Mouse (Mus musculus) ovary, adult 18-20 months (tissue): Measurements from ENCODE around the gene Gm14124.
"Not testable (repeated sequence)": the region's sequence is repeated elsewhere in the genome, so short reads cannot be mapped to it uniquely, and the experiment has no call there.

ENCODE experiments used
- DNase-seq: peaks from one replicate; pipeline ENCODE4 v3.0.0; 2022; ENCODE audit warnings: low spot score, mixed read lengths

Gm14124 gene

DNA sequence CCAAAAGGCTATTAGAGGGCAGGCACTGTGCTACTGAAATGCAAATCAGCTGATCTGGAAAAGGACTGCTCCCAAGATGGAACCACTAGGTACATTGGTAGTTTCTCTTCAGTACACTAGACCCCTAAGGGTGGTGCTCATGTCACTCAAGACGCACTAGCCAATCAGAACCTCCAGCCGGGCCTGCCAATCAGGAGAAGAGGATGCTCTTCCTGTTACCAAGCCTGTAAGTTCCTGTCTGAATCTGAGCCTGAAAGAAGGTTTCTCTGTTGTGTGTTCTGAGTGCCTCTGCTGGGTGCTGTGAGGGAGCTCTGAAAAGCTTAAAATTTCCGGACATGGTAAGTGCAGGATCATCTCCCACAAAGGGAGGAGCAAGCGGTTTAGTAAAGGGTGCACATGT lies at the start of gene Gm14124:
TSS of gene Gm14124 (plus strand) at position 227 of the 400 bp plus-strand sequence.
- DNase-seq, result not testable (repeated sequence)

DNA sequence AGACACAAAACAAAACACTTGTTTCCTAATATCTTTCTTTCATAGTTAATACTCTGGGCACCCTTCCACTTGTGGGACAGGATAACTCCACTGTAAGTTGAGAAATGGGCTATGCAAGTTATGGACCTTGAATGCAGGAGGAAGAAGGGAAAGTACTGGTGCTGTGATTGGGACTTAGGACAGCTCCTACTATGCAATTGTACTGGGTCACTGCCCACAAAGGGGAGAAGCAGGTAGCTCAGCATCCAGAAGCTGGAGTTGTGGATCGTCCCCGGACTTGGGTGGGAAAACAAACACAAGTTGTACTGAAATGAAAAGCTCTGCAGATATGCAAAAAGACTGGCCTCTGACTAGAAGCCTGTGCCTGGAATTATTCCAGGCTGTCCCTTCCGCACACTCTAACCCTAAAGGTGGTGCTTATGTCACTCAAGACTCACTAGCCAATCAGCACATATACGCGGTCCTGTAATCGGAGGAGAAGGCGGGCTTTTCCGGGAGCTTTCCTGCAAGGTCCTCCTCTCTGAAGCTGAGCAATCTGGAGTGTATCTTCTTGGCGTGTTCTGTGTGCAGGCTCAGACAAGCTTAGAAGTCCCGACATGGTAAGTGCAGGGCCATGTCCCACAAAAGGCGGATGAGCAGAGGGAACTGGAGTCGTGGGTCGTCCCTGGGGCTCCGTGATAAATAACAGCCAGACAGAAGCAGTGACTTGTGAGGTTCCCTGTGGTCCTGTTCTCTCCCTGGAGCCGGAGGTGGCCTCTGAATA lies 39.5 kb upstream of the Gm14124 start, which contains the start of gene Zfp937:
TSS of gene Zfp937 (plus strand) at position 474 of the 763 bp plus-strand sequence.
- DNase-seq, result peak; percentile 87

DNA sequence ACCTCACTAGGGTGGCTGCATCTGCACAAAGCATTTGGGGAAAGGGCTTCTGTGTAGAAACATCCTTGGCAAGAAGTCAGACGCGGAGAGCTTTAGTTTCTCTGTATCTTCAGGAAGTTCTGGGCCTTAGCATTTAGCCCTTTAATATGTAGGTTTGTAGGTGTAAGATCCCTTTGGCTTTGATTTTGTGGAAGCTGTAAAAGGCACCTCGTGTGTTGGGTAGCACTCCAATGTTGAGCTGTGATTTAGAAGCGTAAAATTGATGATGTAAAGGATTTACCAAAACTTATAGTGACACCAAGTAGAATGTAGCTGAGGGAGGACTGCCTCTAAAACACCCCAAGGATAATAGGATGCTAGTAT lies 39.0 kb upstream of the Gm14124 start:
- not testable (repeated sequence) for DNase-seq

DNA sequence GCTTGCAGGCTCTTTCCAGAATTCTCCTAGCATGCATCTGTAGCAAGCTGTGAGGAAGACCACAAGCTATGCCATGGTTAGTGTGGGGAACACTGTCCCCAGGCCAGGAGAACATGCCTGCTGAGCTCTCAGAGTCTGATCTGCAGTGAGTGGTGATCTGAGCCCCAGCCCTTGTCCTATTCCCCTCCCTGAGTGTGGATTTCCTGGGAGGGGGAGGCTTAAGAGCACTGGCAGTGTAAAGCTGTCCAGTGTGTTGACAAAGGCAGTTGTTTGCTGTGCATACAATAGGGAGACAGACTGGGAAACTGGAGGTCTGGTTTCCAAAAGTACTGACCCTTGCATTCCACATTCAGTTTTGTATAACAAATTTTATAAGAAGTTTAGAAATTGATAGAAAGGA lies 34.1 kb upstream of the Gm14124 start:
- not testable (repeated sequence) for DNase-seq

DNA sequence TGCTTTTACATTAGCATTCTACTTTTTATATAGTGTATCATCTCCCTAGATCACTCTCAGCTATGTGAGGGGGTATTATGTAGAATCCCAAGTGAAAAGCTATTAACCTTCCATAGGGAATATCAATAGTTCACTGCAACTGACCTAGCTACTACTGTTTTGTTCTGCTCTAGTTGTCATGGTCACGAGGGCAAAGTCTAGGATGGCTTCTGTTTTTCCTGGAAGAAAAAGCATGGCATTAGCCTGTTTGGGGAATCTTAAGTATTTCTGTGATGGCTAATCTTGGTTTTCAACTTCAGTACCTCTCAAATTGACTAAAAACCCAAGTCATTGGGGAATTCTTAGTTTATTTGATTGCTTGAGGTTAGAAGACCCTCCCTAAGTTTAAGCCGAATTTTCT lies 14.1 kb upstream of the Gm14124 start:
- DNase-seq, result no peak

DNA sequence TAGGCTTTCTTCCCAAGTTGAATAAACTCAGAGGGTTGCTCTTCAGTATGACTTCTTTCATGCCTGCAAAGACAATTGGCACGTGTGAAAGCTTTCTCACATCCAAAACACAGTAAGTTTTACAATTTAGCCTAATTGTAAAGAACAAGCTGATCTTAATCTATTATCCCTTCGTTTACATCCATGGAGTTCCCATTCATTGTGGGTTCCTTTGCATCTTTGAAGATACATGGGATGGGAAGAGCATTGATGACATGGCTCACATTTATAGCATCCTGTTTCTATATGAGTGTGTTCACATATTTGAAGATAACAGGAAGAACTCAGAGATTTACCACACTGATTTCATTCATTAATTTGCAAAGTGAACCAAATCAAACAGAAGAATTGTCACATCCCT lies 1.8 kb upstream of the Gm14124 start, which contains the start of gene Gm21994:
TSS of gene Gm21994 (minus strand) at position 101 of the 400 bp plus-strand sequence.
- DNase-seq, result not testable (repeated sequence)

DNA sequence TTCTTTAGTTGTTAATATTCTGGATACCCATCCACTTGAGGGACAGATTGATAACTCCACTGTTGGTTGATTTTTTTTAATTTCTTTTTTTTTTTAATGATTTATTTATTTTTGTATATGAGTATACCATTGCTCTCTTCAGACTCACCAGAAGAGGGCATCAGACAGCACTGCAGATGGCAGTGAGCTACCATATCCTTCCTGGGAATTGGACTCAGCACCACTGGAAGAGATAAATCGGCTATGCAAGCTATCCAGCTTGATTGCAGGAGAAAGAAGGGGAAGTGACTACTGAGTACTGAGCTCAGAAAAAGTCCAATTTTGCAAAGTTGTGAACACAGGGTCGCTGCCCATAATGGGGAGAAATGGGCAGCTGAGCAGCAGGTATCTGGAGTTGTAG lies 456 bp upstream of the Gm14124 start:
- DNase-seq, result not testable (repeated sequence)

DNA sequence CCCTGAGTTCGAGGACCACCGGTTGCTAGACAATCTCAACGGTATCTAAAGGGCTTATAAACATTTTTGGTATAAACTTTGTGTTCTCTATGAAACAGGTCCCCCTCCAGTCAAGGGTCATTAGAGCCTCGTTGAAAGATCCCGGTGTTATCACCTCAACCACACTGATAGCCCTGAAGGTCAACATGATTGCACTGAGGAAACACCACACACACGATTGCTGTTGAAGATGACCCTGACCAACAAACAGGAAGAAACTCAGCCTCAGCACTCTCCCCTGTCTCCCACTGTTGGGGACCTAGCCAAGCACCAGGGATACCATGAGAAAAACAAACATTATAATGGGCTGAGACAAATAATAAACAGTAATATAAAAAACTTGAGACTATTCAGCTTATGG lies 36.4 kb downstream of the Gm14124 start:
- no peak for DNase-seq

DNA sequence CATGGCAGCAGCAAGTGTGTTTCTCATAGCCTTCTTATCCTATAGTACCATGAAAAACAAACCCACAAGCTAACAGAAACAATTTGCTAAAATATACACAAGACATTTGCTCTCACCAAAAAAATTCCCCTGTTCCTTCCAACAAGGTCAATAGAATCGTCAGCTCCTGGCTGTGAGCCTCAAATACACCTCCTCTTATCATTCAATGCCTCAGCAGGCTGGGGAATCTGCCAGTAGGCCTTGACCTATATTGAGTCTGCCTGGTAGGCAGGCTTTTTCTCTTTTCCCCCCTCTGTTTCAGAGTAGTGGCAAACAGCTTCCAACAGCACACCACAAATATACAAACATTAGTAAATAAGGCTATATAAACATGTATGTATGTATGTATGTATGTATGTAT lies 41.8 kb downstream of the Gm14124 start:
- peak; percentile 53 for DNase-seq

DNA sequence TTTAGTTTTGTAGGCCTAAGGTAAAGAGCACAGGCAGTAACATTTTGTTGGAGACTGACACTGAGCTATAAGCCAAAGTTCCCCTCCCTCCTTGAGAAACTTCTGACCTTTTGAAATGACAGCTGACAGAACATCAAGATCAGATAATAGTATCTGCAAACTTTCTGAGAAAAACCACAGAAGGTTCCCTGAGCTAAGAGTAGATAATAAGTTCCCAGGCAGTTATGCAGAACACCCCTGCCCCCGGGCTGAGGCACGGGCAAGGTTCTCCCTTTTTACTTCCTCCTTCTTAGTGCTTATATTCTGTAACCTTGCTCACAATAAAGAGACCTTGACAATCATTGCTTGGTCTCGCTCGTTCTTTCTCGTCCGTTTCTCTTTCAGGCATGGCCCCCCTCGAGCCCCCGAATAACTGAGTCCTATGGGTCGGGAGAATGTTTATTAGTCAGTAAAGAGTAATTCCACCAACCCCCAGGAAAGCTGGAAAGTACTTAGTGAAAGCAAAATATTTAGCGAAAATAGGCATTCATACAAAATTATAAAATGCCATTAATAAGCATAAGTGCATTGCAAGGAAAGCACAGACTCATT lies 50.0 kb downstream of the Gm14124 start:
- DNase-seq, result no peak

DNA sequence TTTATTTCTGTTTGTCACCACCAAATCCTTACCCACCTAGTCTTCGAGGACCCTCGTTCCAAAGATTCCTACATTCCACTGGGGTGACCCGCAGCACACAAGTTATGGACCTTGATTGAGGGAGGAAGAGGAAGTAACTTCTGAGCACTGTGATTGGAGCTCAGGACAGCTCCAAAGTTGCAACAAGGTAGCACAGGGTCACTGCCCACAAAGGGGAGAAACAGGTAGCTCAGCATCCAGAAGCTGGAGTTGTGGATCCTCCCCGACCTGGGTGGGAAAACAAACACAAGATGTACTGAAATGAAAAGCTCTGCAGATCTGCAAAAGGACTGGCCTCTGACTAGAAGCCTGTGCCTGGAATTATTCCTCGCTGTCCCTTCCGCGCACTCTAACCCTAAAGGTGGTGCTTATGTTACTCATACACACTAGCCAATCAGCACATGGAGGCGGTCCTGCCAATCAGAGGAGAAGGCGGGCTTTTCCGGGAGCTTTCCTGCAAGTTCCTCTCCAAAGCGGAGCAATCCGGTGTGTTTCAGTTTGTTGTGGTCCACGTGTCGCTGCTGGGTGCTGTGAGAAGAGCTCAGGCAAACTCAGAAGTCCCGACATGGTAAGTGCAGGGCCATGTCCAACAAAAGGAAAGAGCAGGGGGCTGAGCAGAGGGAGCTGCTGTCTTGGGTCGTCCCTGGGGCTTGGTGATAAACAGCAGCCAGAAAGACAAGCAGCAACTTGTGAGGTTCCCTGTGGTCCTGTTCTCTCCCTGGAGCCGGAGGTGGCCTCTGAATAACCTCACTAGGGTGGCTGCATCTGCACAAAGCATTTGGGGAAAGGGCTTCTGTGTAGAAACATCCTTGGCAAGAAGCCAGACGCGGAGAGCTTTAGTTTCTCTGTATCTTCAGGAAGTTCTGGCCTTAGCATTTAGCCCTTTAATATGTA lies 53.9 kb downstream of the Gm14124 start:
- peak; percentile 90 for DNase-seq

DNA sequence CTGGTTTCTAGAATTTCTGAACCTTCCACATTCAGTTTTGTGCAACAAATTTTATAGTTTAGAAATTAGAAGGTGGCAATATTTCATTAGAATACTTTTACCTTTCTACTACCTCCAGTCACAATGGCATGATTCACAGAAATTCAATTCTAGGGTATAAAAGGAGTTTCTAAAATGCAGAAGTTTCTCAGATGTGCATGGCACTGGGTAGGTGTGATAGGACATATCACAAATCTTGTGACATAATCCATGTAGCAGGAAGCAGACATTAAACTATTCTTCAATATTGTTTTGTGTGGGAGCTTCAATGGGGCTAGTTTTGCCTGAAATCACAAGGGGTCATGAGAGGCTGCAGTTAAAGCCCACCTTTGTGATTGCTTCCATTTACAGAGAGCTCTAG lies 58.8 kb downstream of the Gm14124 start:
- DNase-seq, result no peak

DNA sequence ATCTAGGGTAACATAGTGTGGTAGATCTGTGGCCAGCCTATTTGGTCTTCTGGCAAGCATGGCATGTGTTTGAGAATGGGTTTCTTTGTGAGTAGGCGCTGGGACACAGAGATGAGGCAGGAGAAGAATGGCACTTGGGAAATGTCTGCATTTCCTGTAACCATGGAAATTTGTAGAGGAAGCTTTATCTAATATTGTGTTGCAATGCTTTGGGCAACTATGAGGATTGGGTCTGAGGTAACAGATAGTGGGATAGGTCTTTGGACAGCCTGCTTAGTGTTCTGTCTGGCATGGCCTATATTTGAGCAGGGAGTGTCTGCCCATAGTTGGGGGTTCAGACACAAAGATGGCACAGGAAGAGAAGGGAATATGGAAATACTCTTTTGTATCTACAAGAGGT lies 61.7 kb downstream of the Gm14124 start:
- no peak for DNase-seq
